Mouse (Mus musculus): ENCODE results near the gene Emilin3. TPM values are rescaled to one million over a fixed set of nuclear protein-coding genes. Genes with fewer than 3 reads are reported as not detected.

Gene Emilin3
- total and polyA plus RNA-seq, 3 experiments: 0.04 to 2.8 (median 1.5) TPM

- intact Hi-C loops (cut with DNase I): no loop called here
- Histone ChIP-seq H3K27ac (no peak overlapping the region), H3K79me2 (replicated peaks; ENCODE audit: control insufficient read depth, insufficient read depth, low read length) (no peaks in the 10 kb centered on the region), H3K36me3 (ENCODE audit: control insufficient read depth, insufficient read depth, low read length) (no peaks in the 10 kb centered on the region), H3K4me3 (no peak overlapping the region), H3K27me3 (ENCODE audit: control insufficient read depth, insufficient read depth, low read length) (no peaks in the 10 kb centered on the region), H3K9ac (ENCODE audit: low read depth, low read length) (no peak overlapping the region), H3K4me1 (ENCODE audit: control insufficient read depth, insufficient read depth, low read length) (no peaks in the 10 kb centered on the region)
- 33% methylated on average over 7 of the region's 7 CpGs for WGBS
- TF ChIP-seq EP300 (IDR thresholded peaks at IDR 0.05; ENCODE audit: insufficient read depth, low read depth, low read length) (no peak), POLR2A (IDR thresholded peaks at IDR 0.05; ENCODE audit: insufficient read depth, low read depth, low read length) (no peak), CTCF (IDR thresholded peaks at IDR 0.05) (no peak)
- DNase-seq: peak in 1 of 2 experiments; percentile 15
Observed at GRCm38 (mm10) chr2:160901656-160902412, 10.3 kb downstream of the Emilin3 start.

DNA sequence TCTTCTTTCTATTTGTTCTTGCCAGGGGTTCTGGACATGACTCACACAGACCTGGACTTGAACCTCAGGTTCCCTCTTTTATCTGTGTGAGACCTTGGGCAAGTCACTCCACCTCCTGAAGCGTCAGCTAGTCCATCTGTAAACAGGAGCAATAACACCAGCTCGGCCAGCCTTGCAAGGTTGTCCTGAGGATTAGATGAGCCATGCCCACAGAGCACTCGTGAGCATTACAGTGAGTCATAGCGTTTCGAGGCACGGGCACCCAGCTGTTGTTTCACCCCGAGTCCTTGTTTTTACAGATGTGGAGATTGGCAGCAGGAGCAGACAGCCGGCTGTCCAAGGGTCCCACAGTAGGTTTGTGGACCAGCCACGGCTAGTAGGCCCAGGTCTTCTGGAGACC is 20.4 kb downstream of the Emilin3 start:
- intact Hi-C loops (cut with DNase I): loop anchor here (5.0 kb wide), 1 partner anchor 1474 kb away; no protein-coding TSS in a partner anchor
- H3K36me3 ChIP-seq (ENCODE audit: control insufficient read depth, insufficient read depth, low read length): no peaks in the 10 kb centered on the region
- no peak overlapping the region for H3K9ac ChIP-seq (ENCODE audit: low read depth, low read length)
- H3K27ac ChIP-seq: no peak overlapping the region
- TF ChIP-seq CTCF (IDR thresholded peaks at IDR 0.05): no peak
- TF ChIP-seq POLR2A (IDR thresholded peaks at IDR 0.05; ENCODE audit: insufficient read depth, low read depth, low read length): no peak
- no peak for TF ChIP-seq EP300 (IDR thresholded peaks at IDR 0.05; ENCODE audit: insufficient read depth, low read depth, low read length)
- H3K4me3 ChIP-seq: no peak overlapping the region
- H3K79me2 ChIP-seq (replicated peaks; ENCODE audit: control insufficient read depth, insufficient read depth, low read length): no peaks in the 10 kb centered on the region
- no peak for DNase-seq
- peaks cover 4% of the 10 kb centered on the region for H3K4me1 ChIP-seq (ENCODE audit: control insufficient read depth, insufficient read depth, low read length)
- H3K27me3 ChIP-seq (ENCODE audit: control insufficient read depth, insufficient read depth, low read length): no peaks in the 10 kb centered on the region
- 84% methylated on average over 9 of the region's 9 CpGs for WGBS

DNA sequence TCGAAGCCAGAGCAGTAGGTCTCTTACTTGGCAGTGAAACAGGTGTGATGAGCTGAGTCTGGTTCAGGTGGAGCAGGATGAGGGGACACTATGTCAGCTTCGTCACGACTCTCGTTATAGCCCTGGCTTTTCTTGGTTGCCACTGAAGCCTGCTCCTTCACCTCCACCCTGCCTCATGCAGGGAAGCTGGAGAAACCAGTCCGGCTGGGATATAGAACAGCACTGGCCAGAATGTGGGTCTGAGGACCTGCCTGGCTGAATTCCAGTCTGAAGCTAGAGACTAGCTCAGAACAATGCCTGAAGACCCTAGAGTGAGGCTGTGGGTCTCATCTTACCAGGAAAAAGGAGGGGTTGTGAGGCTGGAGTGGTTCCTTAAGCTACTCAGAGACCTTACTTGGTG is 21.1 kb downstream of the Emilin3 start:
- H3K27ac ChIP-seq: no peak overlapping the region
- intact Hi-C loops (cut with DNase I): loop anchor here (5.0 kb wide), 1 partner anchor 1474 kb away; no protein-coding TSS in a partner anchor
- 89% methylated on average over 5 of the region's 5 CpGs for WGBS

DNA sequence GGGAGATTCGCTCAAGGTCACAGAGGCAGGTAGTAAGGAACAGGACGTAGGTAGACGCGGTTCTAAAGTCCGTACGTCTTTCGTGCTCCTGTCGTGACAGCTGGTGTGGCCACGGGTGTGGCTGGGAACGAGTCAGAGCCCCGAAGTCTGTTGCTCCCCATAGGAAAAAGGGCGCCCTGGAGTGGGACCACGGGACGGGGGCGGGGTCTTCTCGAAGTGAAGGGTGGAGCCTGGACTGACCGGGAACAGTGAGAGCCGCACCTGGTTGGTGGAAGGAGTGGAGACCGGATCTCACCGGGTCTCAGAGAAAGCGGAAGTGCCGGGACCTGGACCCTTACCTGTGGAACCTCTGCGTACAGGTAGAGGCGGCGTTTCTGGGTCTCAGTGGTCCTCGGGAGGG is 24.3 kb downstream of the Emilin3 start:
- Histone ChIP-seq H3K27me3 (ENCODE audit: control insufficient read depth, insufficient read depth, low read length) (no peaks in the 10 kb centered on the region), H3K9ac (ENCODE audit: low read depth, low read length) (peak overlapping the region; percentile 23; the same call in 1 of the 2 replicates), H3K36me3 (ENCODE audit: control insufficient read depth, insufficient read depth, low read length) (peaks cover 14% of the 10 kb centered on the region), H3K4me1 (ENCODE audit: control insufficient read depth, insufficient read depth, low read length) (peaks cover 16% of the 10 kb centered on the region), H3K27ac (no peak overlapping the region), H3K79me2 (replicated peaks; ENCODE audit: control insufficient read depth, insufficient read depth, low read length) (no peaks in the 10 kb centered on the region), H3K4me3 (peak overlapping the region; percentile 50)
- no peak for TF ChIP-seq EP300 (IDR thresholded peaks at IDR 0.05; ENCODE audit: insufficient read depth, low read depth, low read length)
- no peak for TF ChIP-seq POLR2A (IDR thresholded peaks at IDR 0.05; ENCODE audit: insufficient read depth, low read depth, low read length)
- no peak for TF ChIP-seq CTCF (IDR thresholded peaks at IDR 0.05)
- intact Hi-C loops (cut with DNase I): loop anchor here (1.0 kb wide), 4 partner anchors 127 to 290 kb away; no protein-coding TSS in a partner anchor
- 6% methylated on average over 26 of the region's 26 CpGs for WGBS
- DNase-seq: peak in 1 of 2 experiments; percentile 23

More for the DNA sequence above, 21.1 kb downstream of the Emilin3 start:
- H3K36me3 ChIP-seq (ENCODE audit: control insufficient read depth, insufficient read depth, low read length): no peaks in the 10 kb centered on the region
- TF ChIP-seq CTCF (IDR thresholded peaks at IDR 0.05): no peak
- TF ChIP-seq POLR2A (IDR thresholded peaks at IDR 0.05; ENCODE audit: insufficient read depth, low read depth, low read length): no peak
- TF ChIP-seq EP300 (IDR thresholded peaks at IDR 0.05; ENCODE audit: insufficient read depth, low read depth, low read length): no peak
- no peaks in the 10 kb centered on the region for H3K27me3 ChIP-seq (ENCODE audit: control insufficient read depth, insufficient read depth, low read length)
- H3K79me2 ChIP-seq (replicated peaks; ENCODE audit: control insufficient read depth, insufficient read depth, low read length): no peaks in the 10 kb centered on the region
- H3K4me3 ChIP-seq: no peak overlapping the region
- no peak for DNase-seq
- H3K4me1 ChIP-seq (ENCODE audit: control insufficient read depth, insufficient read depth, low read length): peaks cover 4% of the 10 kb centered on the region
- no peak overlapping the region for H3K9ac ChIP-seq (ENCODE audit: low read depth, low read length)

DNA sequence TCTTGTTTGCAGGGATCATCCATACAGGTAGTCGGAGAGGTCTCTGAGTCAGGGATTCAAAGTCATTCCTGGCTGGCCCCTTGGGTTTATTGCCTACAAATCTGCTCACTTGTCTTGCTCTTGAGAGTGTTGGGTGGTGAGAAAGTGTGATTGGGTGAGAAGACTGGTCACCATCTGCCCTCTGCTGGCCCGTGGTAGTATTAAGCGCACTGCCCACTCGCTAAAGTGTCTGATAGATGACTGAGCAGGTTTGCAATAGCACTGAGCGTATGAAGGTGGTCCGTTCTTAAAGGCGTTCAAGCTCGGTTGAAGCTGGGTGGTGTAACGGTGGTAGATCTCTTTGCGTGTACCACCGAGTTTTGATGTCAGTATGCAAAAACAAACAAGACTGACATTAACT is 24.8 kb downstream of the Emilin3 start:
- DNase-seq: peak; percentile 83 to 88
- Histone ChIP-seq H3K36me3 (ENCODE audit: control insufficient read depth, insufficient read depth, low read length) (peaks cover 14% of the 10 kb centered on the region), H3K27me3 (ENCODE audit: control insufficient read depth, insufficient read depth, low read length) (no peaks in the 10 kb centered on the region), H3K9ac (ENCODE audit: low read depth, low read length) (peak overlapping the region; percentile 23; the same call in 1 of the 2 replicates), H3K4me1 (ENCODE audit: control insufficient read depth, insufficient read depth, low read length) (peaks cover 20% of the 10 kb centered on the region), H3K79me2 (replicated peaks; ENCODE audit: control insufficient read depth, insufficient read depth, low read length) (no peaks in the 10 kb centered on the region), H3K4me3 (peak overlapping the region; percentile 50), H3K27ac (no peak overlapping the region)
- TF ChIP-seq CTCF (IDR thresholded peaks at IDR 0.05) (peak; percentile 94), POLR2A (IDR thresholded peaks at IDR 0.05; ENCODE audit: insufficient read depth, low read depth, low read length) (no peak), EP300 (IDR thresholded peaks at IDR 0.05; ENCODE audit: insufficient read depth, low read depth, low read length) (peak; percentile 98)
- WGBS: 1% methylated on average over 11 of the region's 11 CpGs
- intact Hi-C loops (cut with DNase I): loop anchor here (1.0 kb wide), 4 partner anchors 126 to 289 kb away; no protein-coding TSS in a partner anchor

DNA sequence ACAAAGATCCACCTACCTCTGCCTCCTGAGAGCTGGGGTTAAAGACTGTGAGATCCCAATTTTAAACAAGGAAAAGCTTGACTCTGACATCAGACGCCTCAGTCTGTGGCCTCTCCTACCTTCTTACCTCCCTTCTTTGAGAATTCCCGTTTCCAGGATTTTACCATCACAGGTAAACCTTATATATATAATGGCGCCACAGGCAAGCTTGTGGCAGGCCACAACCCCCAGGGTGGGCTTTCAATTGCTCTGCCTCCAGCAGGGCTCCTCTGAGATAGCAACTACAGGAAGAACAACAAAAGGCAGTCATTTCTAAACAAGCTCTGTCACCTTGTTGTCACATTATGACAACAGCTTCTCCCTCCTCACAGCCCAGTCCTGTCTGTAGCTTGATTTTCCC is 25.9 kb downstream of the Emilin3 start:
- WGBS: 92% methylated on average over 3 of the region's 3 CpGs
- peak in 1 of 2 experiments; percentile 9 for DNase-seq
- TF ChIP-seq CTCF (IDR thresholded peaks at IDR 0.05) (no peak), EP300 (IDR thresholded peaks at IDR 0.05; ENCODE audit: insufficient read depth, low read depth, low read length) (no peak), POLR2A (IDR thresholded peaks at IDR 0.05; ENCODE audit: insufficient read depth, low read depth, low read length) (no peak)
- Histone ChIP-seq H3K4me3 (no peak overlapping the region), H3K79me2 (replicated peaks; ENCODE audit: control insufficient read depth, insufficient read depth, low read length) (no peaks in the 10 kb centered on the region), H3K9ac (ENCODE audit: low read depth, low read length) (no peak overlapping the region), H3K36me3 (ENCODE audit: control insufficient read depth, insufficient read depth, low read length) (peaks cover 14% of the 10 kb centered on the region), H3K27ac (no peak overlapping the region), H3K27me3 (ENCODE audit: control insufficient read depth, insufficient read depth, low read length) (no peaks in the 10 kb centered on the region), H3K4me1 (ENCODE audit: control insufficient read depth, insufficient read depth, low read length) (peaks cover 28% of the 10 kb centered on the region)
- intact Hi-C loops (cut with DNase I): no loop called here

All from heart, adult 2 months (tissue).